In the genomic region with DNA sequence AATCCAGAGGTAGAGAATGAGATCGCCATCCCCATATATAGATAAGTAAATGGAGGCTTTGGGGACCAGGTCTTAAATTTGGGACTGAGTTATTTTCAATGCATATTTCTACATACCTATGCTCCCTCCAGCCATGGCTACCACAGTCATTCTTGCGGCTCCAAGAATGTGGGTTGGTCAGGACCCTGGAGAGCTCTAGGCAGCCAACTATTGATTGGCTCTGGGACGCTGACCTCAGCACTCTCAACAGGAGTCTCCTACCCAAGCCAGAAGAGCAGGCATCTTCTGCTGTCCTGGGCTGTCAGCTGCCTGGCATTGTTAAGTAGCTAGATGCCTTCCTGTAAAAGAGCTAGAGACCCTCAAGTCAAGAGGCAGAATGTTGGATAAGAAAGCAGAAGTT, we compare ENCODE assay signal across 10 mouse cellular contexts.
DNase-seq lines count a peak whose midpoint lies in the region; ATAC-seq lines count a peak whose summit lies in the region.
"Had no signal": no experiment of that assay in that cellular context is flagged by ENCODE, and none has a peak within 500 bp of the region (broad histone marks: within the 10 kb centered on the region; RNA-seq: fewer than 3 reads in every experiment).

No protein-coding gene starts in this region.

- H3K4me2 ChIP-seq in liver, embryonic 12.5 days = no peak overlapping the region
- H3K4me2 ChIP-seq: lung, embryonic 15.5 days had no signal

- peak; percentile 42 for DNase-seq in liver
- peak; percentile 13 for DNase-seq in WW6 (ENCODE audit: low read depth, low spot score)
- DNase-seq in embryo, embryonic 10 days (ENCODE audit: low spot score) = peak; percentile 78
- DNase-seq in lung, postnatal 14 days = peak; percentile 40
- DNase-seq in layer of hippocampus, postnatal 36 days = no peak
- DNase-seq in frontal cortex, postnatal 36 days (ENCODE audit: low spot score in 2 of 2) = no peak
- DNase-seq: gastrocnemius, postnatal 36 days had no signal

- no peaks in the 10 kb centered on the region for H3K4me1 ChIP-seq in liver, embryonic 12.5 days
- H3K4me1 ChIP-seq: lung, embryonic 15.5 days had no signal

- no peaks in the 10 kb centered on the region for H3K9me3 ChIP-seq in liver, embryonic 12.5 days (replicated peaks)
- H3K9me3 ChIP-seq: lung, embryonic 15.5 days had no signal

- H3K4me3 ChIP-seq in liver, embryonic 12.5 days = no peak overlapping the region
- H3K4me3 ChIP-seq: lung, embryonic 15.5 days had no signal

- 10% methylated on average over 3 of the region's 3 CpGs for WGBS in liver, embryonic 12.5 days (ENCODE audit: insufficient replicate concordance)

- H3K36me3 ChIP-seq in liver, embryonic 12.5 days = no peaks in the 10 kb centered on the region
- H3K36me3 ChIP-seq: lung, embryonic 15.5 days had no signal

- ATAC-seq in liver, embryonic 12.5 days = no peak
- ATAC-seq in cerebellum, adult (ENCODE audit: insufficient number of reproducible peaks, low FRiP score, low TSS enrichment) = no peak

- no peak overlapping the region for H3K27ac ChIP-seq in liver, embryonic 12.5 days
- H3K27ac ChIP-seq: lung, embryonic 15.5 days had no signal

- H3K27me3 ChIP-seq in liver, embryonic 12.5 days (replicated peaks) = no peaks in the 10 kb centered on the region
- H3K27me3 ChIP-seq: lung, embryonic 15.5 days had no signal

- H3K9ac ChIP-seq in liver, embryonic 12.5 days = no peak overlapping the region
- H3K9ac ChIP-seq: lung, embryonic 15.5 days had no signal

Comparison
In these comparisons a context has a peak if more than half of its experiments do, and no peak if none do; other contexts are left out.
1. DNase-seq: peak in liver (single experiment), WW6 (single experiment), embryo, embryonic 10 days (single experiment) and lung, postnatal 14 days (single experiment); none in layer of hippocampus, postnatal 36 days (0 of 2) and frontal cortex, postnatal 36 days (0 of 2).